Mouse (Mus musculus) limb, embryonic 11.5 days (tissue): ENCODE results near the gene Stk39. TPM values are rescaled to one million over a fixed set of nuclear protein-coding genes. Genes with fewer than 3 reads are reported as not detected.

Source experiments
- ATAC-seq: fragments of 200-750 bp; cut with Nextera tagmentation; 2 replicates; pipeline ENCODE4 v1.8.0; 2017; ENCODE audit warnings: low read depth; ENCODE audit not compliant: insufficient number of reproducible peaks, low FRiP score, low TSS enrichment
- DNase-seq: peaks from one replicate; pipeline ENCODE4 v3.0.0-alpha.2; 2015; ENCODE audit warnings: low spot score
- H3K27ac ChIP-seq: fragments of 300-500 bp; sonication (generic); replicated peaks from 2 replicates; pipeline ENCODE4 v1.5.1; 2014; ENCODE audit warnings: low read depth, mild to moderate bottlenecking, low read length
- H3K27me3 ChIP-seq: fragments of 300-500 bp; sonication (generic); 2 replicates; pipeline ENCODE4 v1.6.1; 2014; ENCODE audit warnings: mild to moderate bottlenecking, low read length, mixed read lengths; ENCODE audit not compliant: control insufficient read depth, insufficient read depth
- H3K36me3 ChIP-seq: fragments of 300-500 bp; sonication (generic); 2 replicates; pipeline ENCODE4 v1.6.1; 2014; ENCODE audit warnings: mild to moderate bottlenecking, low read length, moderate library complexity, mixed read lengths; ENCODE audit not compliant: control insufficient read depth, insufficient read depth
- H3K4me1 ChIP-seq: fragments of 300-500 bp; sonication (generic); 2 replicates; pipeline ENCODE4 v1.6.1; 2014; ENCODE audit warnings: low read length, mixed read lengths; ENCODE audit not compliant: control insufficient read depth, insufficient read depth
- H3K4me2 ChIP-seq: fragments of 300-500 bp; sonication (generic); 2 replicates; pipeline ENCODE4 v1.6.1; 2014; ENCODE audit warnings: low read depth, mild to moderate bottlenecking, moderate library complexity; ENCODE audit not compliant: severe bottlenecking
- H3K4me3 ChIP-seq: fragments of 300-500 bp; sonication (generic); 2 replicates; pipeline ENCODE4 v1.5.1; 2014; ENCODE audit warnings: low read depth, low read length
- H3K9ac ChIP-seq: fragments of 300-500 bp; sonication (generic); 2 replicates; pipeline ENCODE4 v1.6.1; 2014; ENCODE audit warnings: mild to moderate bottlenecking, low read length
- H3K9me3 ChIP-seq: fragments of 300-500 bp; sonication (generic); 2 replicates; pipeline ENCODE4 v1.6.1; 2016; ENCODE audit warnings: low read length; ENCODE audit not compliant: control insufficient read depth
- WGBS: fragments of 180-500 bp; shearing (Covaris S2); extraction: QIAGEN DNeasy Blood & Tissue Kit; methylation state at CpG from one replicate; pipeline ENCODE4 v1.1.7; 2014; 5-methylcytosine and 5-hydroxymethylcytosine counted together
- polyA plus RNA-seq: library from polyadenylated mRNA; unstranded; fragments of >200 nt; fragmentation: Nextera tagmentation; extraction: Ambion mirVana; gene quantifications from 2 replicates; pipeline ENCODE4 v1.2.1, GENCODE M21; 2014

The Stk39 gene
- polyA plus RNA-seq, 1 experiment from 2014 or later: 22.3 TPM

DNA sequence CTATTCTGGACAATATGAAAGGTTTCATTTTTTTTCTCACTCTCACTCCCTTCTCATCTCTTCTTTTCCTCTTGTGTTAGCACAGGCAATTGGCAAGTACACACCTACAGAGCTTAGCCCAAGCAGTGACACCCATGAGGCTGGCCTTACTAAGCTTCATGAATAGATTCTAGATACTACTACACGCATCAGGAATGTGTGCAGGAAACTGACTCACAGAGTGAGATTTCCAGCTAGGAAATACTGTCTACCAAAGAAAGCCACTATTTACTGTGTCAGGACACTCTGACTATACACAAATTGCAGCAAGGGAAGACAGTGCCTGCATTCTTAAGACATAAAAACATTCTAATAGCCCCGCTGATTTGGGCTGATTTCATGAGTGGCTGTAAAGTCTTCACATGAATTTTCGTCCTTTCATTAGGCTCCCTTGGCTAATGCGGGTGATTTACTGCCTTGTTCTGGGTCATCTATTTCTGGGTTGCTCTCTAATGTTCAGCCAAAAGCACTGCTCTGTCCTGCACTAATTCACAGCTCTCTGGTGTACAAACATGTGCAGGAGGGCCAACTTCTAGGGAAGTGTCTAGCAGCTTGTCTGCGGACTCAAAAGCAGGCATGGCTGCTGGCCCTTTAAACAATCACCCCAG is 249.7 kb downstream of the Stk39 start:
- Histone ChIP-seq H3K9ac (no peak overlapping the region), H3K4me1 (no peaks in the 10 kb centered on the region), H3K27me3 (no peaks in the 10 kb centered on the region), H3K27ac (no peak overlapping the region), H3K36me3 (no peaks in the 10 kb centered on the region), H3K9me3 (no peaks in the 10 kb centered on the region), H3K4me2 (no peak overlapping the region), H3K4me3 (no peak overlapping the region)
- DNase-seq (no peak), ATAC-seq (no peak)
- WGBS: 38% methylated on average over 5 of the region's 5 CpGs

DNA sequence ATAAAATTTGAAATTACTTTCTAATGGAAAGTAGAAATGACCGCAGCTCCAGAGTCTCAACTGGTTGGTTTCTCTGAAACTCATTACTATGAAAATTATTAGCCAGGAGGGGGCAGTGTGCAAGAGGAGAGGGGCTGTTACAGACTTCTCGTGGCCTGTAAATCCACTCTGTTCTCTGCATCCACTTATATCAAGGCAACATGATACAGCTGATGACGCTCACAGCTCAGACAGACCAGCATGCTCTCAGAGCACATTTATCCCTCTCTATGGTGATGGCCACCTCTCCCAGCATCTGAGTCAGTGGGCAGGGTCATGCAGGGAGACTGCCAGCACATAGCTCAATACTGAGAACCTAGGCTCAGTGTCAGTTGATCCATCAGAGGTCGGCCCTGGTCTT is 250.8 kb downstream of the Stk39 start:
- no peak overlapping the region for H3K27ac ChIP-seq
- H3K4me3 ChIP-seq: no peak overlapping the region
- H3K9me3 ChIP-seq: no peaks in the 10 kb centered on the region
- H3K27me3 ChIP-seq: no peaks in the 10 kb centered on the region
- H3K9ac ChIP-seq: no peak overlapping the region
- H3K4me1 ChIP-seq: no peaks in the 10 kb centered on the region
- peak; percentile 37; the same call in 1 of the 2 replicates for ATAC-seq
- no peak overlapping the region for H3K4me2 ChIP-seq
- WGBS: 65% methylated on average over 4 of the region's 4 CpGs
- no peaks in the 10 kb centered on the region for H3K36me3 ChIP-seq
- no peak for DNase-seq

DNA sequence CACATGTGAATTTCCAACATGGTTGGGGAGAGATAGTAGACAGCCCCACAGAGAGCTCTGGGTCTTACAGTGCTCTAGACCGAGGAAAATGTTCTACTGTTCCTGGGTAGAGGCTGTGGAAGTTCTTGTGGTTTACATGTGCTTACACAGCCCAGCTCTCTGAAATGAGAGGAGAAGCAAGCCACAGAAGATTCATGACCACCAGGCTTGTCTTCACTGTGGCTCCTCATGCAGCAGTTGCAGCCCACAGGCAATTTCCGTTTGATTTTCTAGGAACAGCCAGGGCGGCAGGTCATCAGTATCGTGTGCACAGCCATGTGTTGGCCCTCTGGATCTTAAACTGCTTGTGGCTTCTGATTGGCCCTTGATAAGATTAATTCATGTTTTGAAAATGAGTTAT is 252.2 kb downstream of the Stk39 start:
- Histone ChIP-seq H3K9ac (no peak overlapping the region), H3K27me3 (no peaks in the 10 kb centered on the region), H3K4me2 (no peak overlapping the region), H3K9me3 (no peaks in the 10 kb centered on the region), H3K36me3 (no peaks in the 10 kb centered on the region), H3K4me3 (no peak overlapping the region), H3K27ac (no peak overlapping the region), H3K4me1 (no peaks in the 10 kb centered on the region)
- ATAC-seq: no peak
- WGBS: 84% methylated on average over 4 of the region's 4 CpGs
- DNase-seq: no peak

DNA sequence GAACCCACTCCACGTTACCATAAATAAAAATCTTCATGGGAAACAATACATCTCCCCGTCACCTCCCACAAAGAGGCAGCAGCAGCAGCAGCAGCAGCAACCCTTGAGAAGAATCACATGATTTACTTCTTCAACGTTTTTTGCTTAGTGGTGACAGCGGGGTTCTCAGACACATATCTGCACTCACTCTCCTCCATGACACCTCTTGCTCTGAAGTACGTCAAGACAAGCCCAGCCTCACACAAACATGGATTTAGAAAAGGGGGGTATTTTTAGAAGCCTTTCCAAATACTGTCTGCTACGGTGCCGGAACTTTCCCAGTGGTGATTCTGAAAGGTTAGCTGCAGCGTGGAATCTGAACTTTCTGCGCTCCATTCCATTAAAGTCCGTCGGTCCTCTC is 256.9 kb downstream of the Stk39 start:
- H3K36me3 ChIP-seq: no peaks in the 10 kb centered on the region
- no peak for ATAC-seq
- no peak overlapping the region for H3K4me2 ChIP-seq

DNA sequence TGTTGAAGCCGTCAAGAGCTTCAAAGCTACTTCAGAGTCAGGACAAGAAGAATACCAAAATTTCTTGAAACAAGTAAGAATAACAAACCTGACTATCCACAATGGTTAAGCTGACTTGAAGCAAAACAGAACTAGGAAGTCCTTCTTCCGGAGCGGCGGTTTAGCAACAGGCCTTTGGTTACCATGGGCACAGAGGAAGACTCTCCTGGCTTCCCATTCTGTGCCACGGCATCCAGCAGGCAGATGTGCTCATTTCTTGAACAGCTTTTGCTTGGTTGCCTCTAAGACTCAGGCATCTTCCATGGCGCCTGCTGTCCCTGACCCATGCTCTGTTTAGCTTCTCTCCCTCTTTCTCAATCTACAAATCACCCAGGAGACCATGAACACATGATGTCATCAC is 257.7 kb downstream of the Stk39 start:
- DNase-seq: no peak
- 90% methylated on average over 6 of the region's 6 CpGs for WGBS

More for the DNA sequence above, 256.9 kb downstream of the Stk39 start:
- no peak overlapping the region for H3K27ac ChIP-seq
- H3K9ac ChIP-seq: no peak overlapping the region
- H3K27me3 ChIP-seq: no peaks in the 10 kb centered on the region
- WGBS: 88% methylated on average over 11 of the region's 11 CpGs
- H3K9me3 ChIP-seq: no peaks in the 10 kb centered on the region
- H3K4me3 ChIP-seq: no peak overlapping the region
- H3K4me1 ChIP-seq: no peaks in the 10 kb centered on the region
- DNase-seq: no peak

DNA sequence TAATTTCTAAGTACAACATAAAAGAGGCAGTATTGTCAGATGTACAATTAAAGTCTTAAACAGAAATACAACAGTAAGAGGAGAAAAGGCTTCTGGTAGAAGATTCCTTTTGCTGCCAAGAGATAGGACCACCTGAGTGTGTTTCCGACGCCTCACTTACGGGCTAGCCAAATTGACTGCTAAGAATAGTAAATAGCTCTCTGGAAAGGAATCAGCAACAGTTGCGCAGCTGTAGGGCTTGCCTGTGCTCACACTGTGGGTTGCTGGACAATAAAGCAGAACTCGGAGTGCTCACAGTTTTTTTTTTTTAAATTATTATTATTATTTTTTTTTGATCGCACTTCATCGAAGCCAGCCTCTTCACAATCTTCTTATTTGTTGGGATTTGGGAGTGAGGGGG is 260.6 kb downstream of the Stk39 start:
- WGBS: 81% methylated on average over 7 of the region's 7 CpGs
- no peaks in the 10 kb centered on the region for H3K36me3 ChIP-seq
- H3K4me1 ChIP-seq: no peaks in the 10 kb centered on the region
- H3K4me2 ChIP-seq: no peak overlapping the region
- DNase-seq (no peak), ATAC-seq (no peak)
- no peak overlapping the region for H3K27ac ChIP-seq
- no peak overlapping the region for H3K4me3 ChIP-seq
- H3K27me3 ChIP-seq: no peaks in the 10 kb centered on the region
- no peaks in the 10 kb centered on the region for H3K9me3 ChIP-seq
- H3K9ac ChIP-seq: no peak overlapping the region

More for the DNA sequence above, 257.7 kb downstream of the Stk39 start:
- Histone ChIP-seq H3K27ac (no peak overlapping the region), H3K9me3 (no peaks in the 10 kb centered on the region), H3K4me3 (no peak overlapping the region), H3K36me3 (no peaks in the 10 kb centered on the region), H3K4me1 (no peaks in the 10 kb centered on the region), H3K4me2 (no peak overlapping the region), H3K27me3 (no peaks in the 10 kb centered on the region), H3K9ac (no peak overlapping the region)
- ATAC-seq: no peak

DNA sequence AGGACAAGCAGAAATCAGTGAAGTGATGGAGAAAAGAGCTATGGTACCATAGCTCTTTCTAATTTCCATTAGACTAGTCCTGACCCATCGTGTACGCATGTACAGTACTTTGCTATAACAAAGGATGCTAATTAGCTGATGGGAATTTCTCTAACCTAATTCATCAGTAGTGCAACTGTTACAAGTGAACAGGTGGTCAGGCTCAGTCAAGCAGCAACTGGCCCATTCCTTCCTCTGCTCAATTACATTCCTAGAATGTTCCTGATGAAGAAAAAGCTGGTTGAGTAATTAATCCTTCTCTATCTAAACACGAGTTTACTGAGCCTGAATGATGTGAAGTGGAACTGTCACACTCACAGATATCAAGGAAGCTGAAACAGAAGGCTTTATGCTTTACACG is 275.8 kb downstream of the Stk39 start:
- ATAC-seq (no peak), DNase-seq (no peak)
- Histone ChIP-seq H3K36me3 (no peaks in the 10 kb centered on the region), H3K4me3 (no peak overlapping the region), H3K4me1 (no peaks in the 10 kb centered on the region), H3K27me3 (no peaks in the 10 kb centered on the region), H3K9me3 (no peaks in the 10 kb centered on the region), H3K27ac (no peak overlapping the region), H3K9ac (no peak overlapping the region), H3K4me2 (no peak overlapping the region)
- WGBS: 75% methylated on average over 4 of the region's 4 CpGs

DNA sequence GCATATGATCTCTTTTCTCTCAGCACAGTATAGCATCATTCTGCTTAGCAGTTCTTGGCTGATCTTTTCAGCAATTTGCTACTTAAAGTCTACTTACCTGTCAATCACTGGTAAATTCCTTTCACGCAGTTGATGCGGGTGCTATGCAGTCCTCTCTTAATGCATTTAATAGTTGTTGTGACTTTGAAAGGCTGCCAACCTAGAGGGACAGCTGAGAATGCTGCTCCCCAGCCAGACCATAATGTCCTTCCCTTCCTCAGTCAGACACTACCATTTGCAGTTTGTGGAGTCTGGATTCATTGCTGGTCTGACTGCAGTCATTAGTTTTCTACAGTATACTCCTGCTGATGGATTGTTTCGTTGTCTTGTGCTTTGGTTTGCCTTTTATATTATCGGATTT is 277.6 kb downstream of the Stk39 start:
- Histone ChIP-seq H3K36me3 (no peaks in the 10 kb centered on the region), H3K4me1 (no peaks in the 10 kb centered on the region), H3K4me2 (no peak overlapping the region), H3K9ac (no peak overlapping the region), H3K27me3 (no peaks in the 10 kb centered on the region), H3K4me3 (no peak overlapping the region), H3K9me3 (no peaks in the 10 kb centered on the region), H3K27ac (no peak overlapping the region)
- no peak for ATAC-seq
- 84% methylated on average over 4 of the region's 4 CpGs for WGBS
- no peak for DNase-seq

DNA sequence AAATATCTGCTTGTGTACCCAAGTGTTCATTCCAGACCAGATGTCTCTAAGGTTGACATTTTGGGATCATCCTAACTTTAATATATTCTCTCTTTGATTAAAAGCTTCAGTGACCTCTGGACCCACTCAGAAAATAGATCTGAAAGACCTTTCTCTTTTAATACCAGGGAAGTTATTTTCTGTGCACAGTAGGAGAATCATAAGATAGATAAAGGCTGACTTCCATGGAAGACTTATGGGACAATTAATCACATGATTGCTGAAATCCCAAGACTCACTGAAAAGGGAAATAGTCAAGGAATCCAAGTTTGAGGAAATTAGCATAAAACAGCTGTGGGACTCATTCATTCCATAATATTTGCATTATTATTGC is 278.6 kb downstream of the Stk39 start:
- ATAC-seq (no peak), DNase-seq (no peak)
- Histone ChIP-seq H3K36me3 (no peaks in the 10 kb centered on the region), H3K4me1 (no peaks in the 10 kb centered on the region), H3K9me3 (no peaks in the 10 kb centered on the region), H3K9ac (no peak overlapping the region), H3K4me3 (no peak overlapping the region), H3K4me2 (no peak overlapping the region), H3K27me3 (no peaks in the 10 kb centered on the region), H3K27ac (no peak overlapping the region)
